In the genomic region with DNA sequence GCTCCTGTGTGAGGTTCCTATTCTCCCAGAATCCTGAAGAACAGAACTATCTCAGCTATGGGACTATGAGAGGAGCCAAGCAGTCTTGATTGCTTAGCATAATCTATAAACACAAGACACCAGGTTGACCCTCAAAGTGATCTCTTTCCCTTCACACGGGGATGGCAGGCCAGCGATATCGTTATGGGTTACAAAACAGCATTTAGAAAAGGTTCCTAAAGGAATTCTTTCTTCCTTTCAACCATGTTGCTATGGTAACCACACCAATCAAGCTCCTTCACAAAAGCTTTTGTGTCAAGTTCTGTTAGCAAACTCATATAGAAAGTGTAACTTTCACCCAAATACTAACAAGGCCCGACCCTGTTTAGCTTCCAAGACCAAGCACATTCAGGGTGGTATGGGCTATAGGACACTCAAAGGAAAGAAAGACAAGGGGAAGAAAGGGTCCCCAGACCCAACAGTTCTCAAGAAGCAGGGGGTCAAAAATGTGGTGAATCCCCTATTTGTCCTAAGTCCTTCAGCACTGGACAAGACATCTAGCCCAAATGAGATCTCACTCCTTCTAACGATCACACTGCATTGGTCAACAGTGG, we compare ENCODE assay signal across 19 mouse cellular contexts.
DNase-seq lines count a peak whose midpoint lies in the region; ATAC-seq and TF ChIP-seq lines count a peak whose summit lies in the region.
"Had no signal": no experiment of that assay in that cellular context is flagged by ENCODE, and none has a peak within 500 bp of the region (broad histone marks: within the 10 kb centered on the region; RNA-seq: fewer than 3 reads in every experiment).

No protein-coding gene starts in this region.

- H3K27ac ChIP-seq in hindbrain, postnatal 0 days = no peak overlapping the region
- no peak overlapping the region for H3K27ac ChIP-seq in neural tube, embryonic 12.5 days
- no peak overlapping the region for H3K27ac ChIP-seq in kidney, adult 2 months (ENCODE audit: insufficient read depth, low read depth, low read length)
- H3K27ac ChIP-seq: liver, embryonic 15.5 days; stomach, postnatal 0 days had no signal

- no peaks in the 10 kb centered on the region for H3K9me3 ChIP-seq in hindbrain, postnatal 0 days (ENCODE audit: low read length)
- no peaks in the 10 kb centered on the region for H3K9me3 ChIP-seq in neural tube, embryonic 12.5 days
- H3K9me3 ChIP-seq: liver, embryonic 15.5 days had no signal

- 9% methylated on average over 5 of the region's 5 CpGs for WGBS in hindbrain, postnatal 0 days
- 22% methylated on average over 5 of the region's 5 CpGs for WGBS in neural tube, embryonic 12.5 days
- WGBS in kidney, adult 2 months = 79% methylated on average over 5 of the region's 5 CpGs

- no peak overlapping the region for H3K9ac ChIP-seq in hindbrain, postnatal 0 days (replicated peaks; ENCODE audit: low read length)
- no peak overlapping the region for H3K9ac ChIP-seq in neural tube, embryonic 12.5 days
- H3K9ac ChIP-seq: liver, embryonic 15.5 days had no signal

- no peaks in the 10 kb centered on the region for H3K4me1 ChIP-seq in hindbrain, postnatal 0 days (ENCODE audit: insufficient read depth, low read length)
- 0 out of 2 replicates have a peak, but pooled peaks cover 8% of the 10 kb centered on the region for H3K4me1 ChIP-seq in neural tube, embryonic 12.5 days
- peaks cover 4% of the 10 kb centered on the region; the same call in 1 of the 2 replicates for H3K4me1 ChIP-seq in kidney, adult 2 months (ENCODE audit: control insufficient read depth, insufficient read depth, low read length)
- H3K4me1 ChIP-seq: liver, embryonic 15.5 days had no signal

- H3K36me3 ChIP-seq in hindbrain, postnatal 0 days (ENCODE audit: insufficient read depth, low read length) = no peaks in the 10 kb centered on the region
- no peaks in the 10 kb centered on the region for H3K36me3 ChIP-seq in neural tube, embryonic 12.5 days
- no peaks in the 10 kb centered on the region for H3K36me3 ChIP-seq in kidney, adult 2 months (ENCODE audit: control insufficient read depth, insufficient read depth, low read length)
- H3K36me3 ChIP-seq: liver, embryonic 15.5 days had no signal

- DNase-seq in frontal cortex, adult 2 months (ENCODE audit: extremely low spot score in 1 of 2, low spot score in 1 of 2) = no peak
- DNase-seq in embryo, embryonic 9.5 days (ENCODE audit: extremely low spot score) = peak; percentile 12
- DNase-seq in hindbrain, postnatal 0 days (ENCODE audit: low spot score) = peak; percentile 29
- no peak for DNase-seq in kidney, adult 2 months
- no peak for DNase-seq in left cerebral cortex, adult 8-10 months (ENCODE audit: low spot score in 2 of 2)
- no peak for DNase-seq in B cell, adult 2 months
- DNase-seq: adrenal gland, postnatal 14 days; cerebellum, postnatal 14 days; heart, postnatal 10 days; kidney, postnatal 36 days; lung, postnatal 36 days; right cerebral cortex, adult 18-20 months; thymus, postnatal 36 days had no signal

- H3K27me3 ChIP-seq in hindbrain, postnatal 0 days (ENCODE audit: insufficient read depth, low read length) = no peaks in the 10 kb centered on the region
- H3K27me3 ChIP-seq in neural tube, embryonic 12.5 days (replicated peaks) = no peaks in the 10 kb centered on the region
- no peaks in the 10 kb centered on the region for H3K27me3 ChIP-seq in kidney, adult 2 months (replicated peaks; ENCODE audit: control insufficient read depth, insufficient read depth, low read length)
- H3K27me3 ChIP-seq: liver, embryonic 15.5 days had no signal

- H3K4me2 ChIP-seq in hindbrain, postnatal 0 days (ENCODE audit: low read depth, low read length) = no peak overlapping the region
- no peak overlapping the region for H3K4me2 ChIP-seq in neural tube, embryonic 12.5 days (replicated peaks)
- H3K4me2 ChIP-seq: liver, embryonic 15.5 days had no signal

- TF ChIP-seq POLR2A in kidney, adult 2 months (IDR thresholded peaks at IDR 0.05; ENCODE audit: low read depth, low read length) = no peak

- no peak overlapping the region for H3K4me3 ChIP-seq in hindbrain, postnatal 0 days (ENCODE audit: low read length)
- no peak overlapping the region for H3K4me3 ChIP-seq in neural tube, embryonic 12.5 days
- no peak overlapping the region for H3K4me3 ChIP-seq in kidney, adult 2 months (ENCODE audit: insufficient read depth, low read depth, low read length)
- H3K4me3 ChIP-seq: liver, embryonic 15.5 days; myocyte had no signal

- no peak for TF ChIP-seq CTCF in hindbrain, postnatal 0 days (IDR thresholded peaks at IDR 0.05; ENCODE audit: low read depth)
- no peak for TF ChIP-seq CTCF in kidney, adult 2 months (conservative IDR thresholded peaks at IDR 0.05; ENCODE audit: insufficient read depth, insufficient read length, low read depth, low read length)

- peak; percentile 29; the same call in 1 of the 2 replicates for ATAC-seq in frontal cortex, adult (ENCODE audit: low TSS enrichment)
- ATAC-seq in hindbrain, postnatal 0 days = 0 out of 2 replicates have a peak, but pooled peaks have one; percentile 47
- ATAC-seq in neural tube, embryonic 12.5 days (ENCODE audit: low FRiP score, low read depth) = peak; percentile 29; the same call in 1 of the 2 replicates
- ATAC-seq: intestine, postnatal 0 days had no signal

Comparison
In these comparisons a context has a peak if more than half of its experiments do, and no peak if none do; other contexts are left out.
1. DNase-seq: peak in embryo, embryonic 9.5 days (single experiment) and hindbrain, postnatal 0 days (single experiment); none in frontal cortex, adult 2 months (0 of 2), kidney, adult 2 months (single experiment), left cerebral cortex, adult 8-10 months (0 of 2) and B cell, adult 2 months (0 of 2).
2. Peak in every context shown above with its lines, with median percentiles within 50 percentile points of each other: ATAC-seq.